Mouse (Mus musculus): Measurements from ENCODE around the gene Mpeg1. TPM values are rescaled to one million over a fixed set of nuclear protein-coding genes. Genes with fewer than 3 reads are reported as not detected.

Gene Mpeg1
- polyA plus RNA-seq, 1 experiment, result 2.8 TPM

GRCm38 (mm10) chr19:12439581-12439980 lies 21.0 kb upstream of the Mpeg1 start:
- TF ChIP-seq CTCF (IDR thresholded peaks at IDR 0.05; ENCODE audit: borderline replicate concordance, extremely low read depth, insufficient read depth, insufficient read length) (no peak), POLR2A (IDR thresholded peaks at IDR 0.05; ENCODE audit: borderline replicate concordance, extremely low read depth, insufficient read depth, insufficient read length, poor library complexity, severe bottlenecking) (no peak)

DNA sequence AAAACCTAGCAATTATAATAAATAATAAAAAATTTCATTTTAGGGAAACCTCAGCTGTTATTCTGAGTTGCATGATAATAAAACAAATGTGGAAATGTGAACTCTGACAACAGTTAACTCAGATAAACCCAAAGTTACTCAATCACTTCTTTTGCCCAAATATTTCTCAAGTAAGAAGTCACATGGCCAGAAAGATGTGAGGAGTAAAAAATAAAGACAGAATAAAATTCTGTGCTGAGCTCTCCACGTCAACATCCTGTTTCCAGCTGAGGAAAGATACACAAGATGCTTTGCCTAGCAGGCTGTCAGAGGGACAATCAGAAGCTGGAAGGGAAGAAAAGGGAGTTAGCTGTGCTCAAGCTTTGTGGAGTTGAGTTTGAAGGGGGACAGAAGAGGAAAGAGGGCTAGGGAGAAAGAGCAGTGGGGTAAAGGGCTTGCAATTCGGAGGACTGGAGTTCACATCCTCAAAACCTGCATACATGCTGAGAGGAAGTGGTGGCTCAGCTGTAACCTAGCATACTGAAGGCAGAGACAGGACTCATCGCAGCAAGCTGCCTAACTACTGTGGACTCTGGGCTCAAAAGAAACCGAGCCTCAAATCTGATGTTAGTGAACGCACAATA lies 20.4 kb upstream of the Mpeg1 start:
- no peak for DNase-seq (ENCODE audit: low read depth)
- TF ChIP-seq CTCF (IDR thresholded peaks at IDR 0.05; ENCODE audit: borderline replicate concordance, extremely low read depth, insufficient read depth, insufficient read length) (no peak), POLR2A (IDR thresholded peaks at IDR 0.05; ENCODE audit: borderline replicate concordance, extremely low read depth, insufficient read depth, insufficient read length, poor library complexity, severe bottlenecking) (no peak)

More at GRCm38 (mm10) chr19:12439581-12439980, 21.0 kb upstream of the Mpeg1 start:
- DNase-seq (ENCODE audit: low read depth), result no peak

- no peak for DNase-seq (ENCODE audit: low read depth)
- no peak for TF ChIP-seq CTCF (IDR thresholded peaks at IDR 0.05; ENCODE audit: borderline replicate concordance, extremely low read depth, insufficient read depth, insufficient read length)
- TF ChIP-seq POLR2A (IDR thresholded peaks at IDR 0.05; ENCODE audit: borderline replicate concordance, extremely low read depth, insufficient read depth, insufficient read length, poor library complexity, severe bottlenecking), result no peak
These were observed 18.0 kb upstream of the Mpeg1 start for GRCm38 (mm10) chr19:12442560-12442959.

DNA sequence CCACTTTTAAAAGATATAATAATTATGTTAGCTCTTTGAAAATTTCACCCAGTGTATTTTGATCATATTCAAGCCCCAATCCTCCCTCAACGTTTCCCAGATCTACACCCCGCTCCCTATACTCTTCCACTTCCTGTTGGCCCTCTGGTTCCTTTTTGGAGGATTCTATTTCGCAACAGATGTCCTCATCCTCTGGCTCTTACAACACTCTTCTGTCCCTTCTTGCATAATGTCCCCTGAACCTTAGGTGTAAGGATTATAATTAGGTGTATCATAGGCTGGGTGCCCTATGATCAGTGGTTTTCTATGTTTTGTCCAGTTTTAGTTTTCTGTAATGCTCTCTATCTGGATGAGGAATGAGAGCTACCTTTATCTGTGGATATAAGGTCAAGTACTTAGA lies 15.6 kb upstream of the Mpeg1 start:
- no peak for DNase-seq (ENCODE audit: low read depth)
- TF ChIP-seq POLR2A (IDR thresholded peaks at IDR 0.05; ENCODE audit: borderline replicate concordance, extremely low read depth, insufficient read depth, insufficient read length, poor library complexity, severe bottlenecking) (no peak), CTCF (IDR thresholded peaks at IDR 0.05; ENCODE audit: borderline replicate concordance, extremely low read depth, insufficient read depth, insufficient read length) (no peak)

DNA sequence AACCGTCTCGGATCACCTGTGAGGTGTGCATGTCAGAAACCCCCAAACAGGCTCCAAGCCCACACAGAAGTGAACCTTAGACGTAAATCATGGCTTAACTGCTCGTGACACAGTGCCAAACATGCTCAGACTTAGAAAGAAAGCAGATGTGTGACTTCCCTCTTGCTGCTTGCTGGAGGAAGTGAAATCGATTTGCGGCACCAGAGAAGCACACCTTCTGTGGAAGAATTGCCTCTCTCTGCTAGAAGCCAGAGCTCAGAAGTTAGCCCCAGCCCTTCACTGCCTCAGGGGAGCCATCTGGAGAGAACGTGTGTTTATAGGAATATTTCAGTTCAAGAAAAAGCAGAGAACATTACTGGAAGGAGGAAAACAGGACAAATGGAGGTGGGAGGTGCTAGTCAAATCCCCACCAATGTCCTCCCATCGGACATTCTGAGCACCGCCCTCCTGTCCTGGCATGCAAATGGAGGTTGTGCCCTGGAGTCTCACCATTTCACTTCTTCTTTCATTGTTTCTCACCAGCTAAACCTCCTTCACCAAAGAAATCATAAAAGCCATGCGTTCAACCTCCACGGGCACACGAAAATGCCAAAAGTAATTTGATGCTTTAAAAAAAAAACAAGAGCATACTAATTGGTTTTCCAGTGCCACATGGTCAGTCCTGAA lies 3.0 kb upstream of the Mpeg1 start:
- TF ChIP-seq CTCF (IDR thresholded peaks at IDR 0.05; ENCODE audit: borderline replicate concordance, extremely low read depth, insufficient read depth, insufficient read length) (no peak), POLR2A (IDR thresholded peaks at IDR 0.05; ENCODE audit: borderline replicate concordance, extremely low read depth, insufficient read depth, insufficient read length, poor library complexity, severe bottlenecking) (no peak)
- no peak for DNase-seq (ENCODE audit: low read depth)

GRCm38 (mm10) chr19:12459516-12459915 lies 1.1 kb upstream of the Mpeg1 start:
- no peak for DNase-seq (ENCODE audit: low read depth)

GRCm38 (mm10) chr19:12462851-12463721 lies 2.5 kb downstream of the Mpeg1 start:
- TF ChIP-seq POLR2A (IDR thresholded peaks at IDR 0.05; ENCODE audit: borderline replicate concordance, extremely low read depth, insufficient read depth, insufficient read length, poor library complexity, severe bottlenecking) (no peak), CTCF (IDR thresholded peaks at IDR 0.05; ENCODE audit: borderline replicate concordance, extremely low read depth, insufficient read depth, insufficient read length) (no peak)
- DNase-seq (ENCODE audit: low read depth), result no peak

More at GRCm38 (mm10) chr19:12459516-12459915, 1.1 kb upstream of the Mpeg1 start:
- no peak for TF ChIP-seq CTCF (IDR thresholded peaks at IDR 0.05; ENCODE audit: borderline replicate concordance, extremely low read depth, insufficient read depth, insufficient read length)
- no peak for TF ChIP-seq POLR2A (IDR thresholded peaks at IDR 0.05; ENCODE audit: borderline replicate concordance, extremely low read depth, insufficient read depth, insufficient read length, poor library complexity, severe bottlenecking)

- TF ChIP-seq POLR2A (IDR thresholded peaks at IDR 0.05; ENCODE audit: borderline replicate concordance, extremely low read depth, insufficient read depth, insufficient read length, poor library complexity, severe bottlenecking), result no peak
- TF ChIP-seq CTCF (IDR thresholded peaks at IDR 0.05; ENCODE audit: borderline replicate concordance, extremely low read depth, insufficient read depth, insufficient read length), result no peak
- peak; percentile 68 for DNase-seq (ENCODE audit: low read depth)
These were observed 3.1 kb downstream of the Mpeg1 start for GRCm38 (mm10) chr19:12463722-12464035.

- TF ChIP-seq POLR2A (IDR thresholded peaks at IDR 0.05; ENCODE audit: borderline replicate concordance, extremely low read depth, insufficient read depth, insufficient read length, poor library complexity, severe bottlenecking) (no peak), CTCF (IDR thresholded peaks at IDR 0.05; ENCODE audit: borderline replicate concordance, extremely low read depth, insufficient read depth, insufficient read length) (no peak)
- DNase-seq (ENCODE audit: low read depth), result no peak
These were observed 3.5 kb downstream of the Mpeg1 start for GRCm38 (mm10) chr19:12464127-12464526.

DNA sequence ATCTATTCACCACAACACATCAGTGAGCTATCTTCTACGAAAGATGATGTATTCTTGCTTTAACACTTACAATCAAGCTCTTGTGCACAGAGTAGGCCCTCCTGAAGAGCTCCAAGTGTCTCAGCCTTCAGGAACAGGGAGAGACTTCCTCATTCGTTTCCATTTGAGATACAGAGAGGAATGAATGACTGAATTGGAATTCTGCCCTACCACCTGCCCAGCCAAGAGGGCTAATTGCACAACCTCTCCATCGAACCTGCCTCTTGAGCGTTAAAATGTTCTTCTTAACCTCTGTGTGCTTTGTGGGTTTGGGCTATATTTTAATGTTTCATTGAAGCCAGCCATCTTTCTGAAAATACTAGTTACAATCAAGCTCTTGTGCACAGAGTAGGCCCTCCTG lies 4.1 kb downstream of the Mpeg1 start:
- no peak for DNase-seq (ENCODE audit: low read depth)
- no peak for TF ChIP-seq CTCF (IDR thresholded peaks at IDR 0.05; ENCODE audit: borderline replicate concordance, extremely low read depth, insufficient read depth, insufficient read length)

DNA sequence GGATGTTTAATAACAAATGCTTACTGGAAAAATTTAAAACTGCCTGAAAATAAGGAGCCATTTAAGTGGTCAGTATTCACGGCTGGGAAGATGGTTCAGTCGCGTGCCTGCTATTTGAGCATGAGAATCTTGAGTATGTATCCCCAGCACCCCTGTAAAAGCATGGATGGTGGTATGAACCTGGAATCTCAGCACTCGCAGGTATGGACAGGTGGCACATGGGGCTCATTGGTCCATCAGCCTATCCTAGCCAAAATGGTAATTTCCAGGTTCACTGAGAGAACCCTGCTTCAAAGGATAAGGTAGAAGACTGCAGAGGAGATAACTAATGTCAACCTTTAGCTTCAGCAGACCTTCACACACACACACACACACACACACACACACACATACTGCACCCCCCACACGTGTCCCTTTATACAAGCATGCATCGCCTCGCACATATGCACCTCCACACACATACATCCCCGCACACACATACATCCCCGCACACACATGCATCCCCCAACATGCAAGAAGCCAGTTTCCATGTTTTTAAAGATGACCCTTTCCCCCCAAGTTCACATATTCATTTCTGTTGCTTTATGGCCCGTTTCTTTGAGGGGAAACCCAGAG lies 5.1 kb downstream of the Mpeg1 start:
- no peak for DNase-seq (ENCODE audit: low read depth)
- TF ChIP-seq POLR2A (IDR thresholded peaks at IDR 0.05; ENCODE audit: borderline replicate concordance, extremely low read depth, insufficient read depth, insufficient read length, poor library complexity, severe bottlenecking) (no peak), CTCF (IDR thresholded peaks at IDR 0.05; ENCODE audit: borderline replicate concordance, extremely low read depth, insufficient read depth, insufficient read length) (no peak)
